Comparison of ENCODE assay signal across 9 mouse cellular contexts in genomic region chr3:100462235-100463083, GRCm38 (mm10). TPM values are rescaled to one million over a fixed set of nuclear protein-coding genes. Genes with fewer than 3 reads are reported as not detected.
DNase-seq lines count a peak whose midpoint lies in the region; ATAC-seq and TF ChIP-seq lines count a peak whose summit lies in the region.
"Had no signal": no experiment of that assay in that cellular context is flagged by ENCODE, and none has a peak within 500 bp of the region (broad histone marks: within the 10 kb centered on the region; RNA-seq: fewer than 3 reads in every experiment).

No protein-coding gene starts in this region.

- H3K4me2 ChIP-seq in forebrain, embryonic 11.5 days (ENCODE audit: low read depth, low read length, severe bottlenecking), result no peak overlapping the region
- no peak overlapping the region for H3K4me2 ChIP-seq in midbrain, embryonic 15.5 days

- H3K4me3 ChIP-seq in layer of hippocampus, adult 2 months, result no peak overlapping the region
- no peak overlapping the region for H3K4me3 ChIP-seq in forebrain, embryonic 11.5 days (ENCODE audit: low read depth, low read length)
- H3K4me3 ChIP-seq in midbrain, embryonic 15.5 days, result no peak overlapping the region

- H3K36me3 ChIP-seq in forebrain, embryonic 11.5 days (ENCODE audit: control insufficient read depth, insufficient read depth, low read length), result no peaks in the 10 kb centered on the region
- no peaks in the 10 kb centered on the region for H3K36me3 ChIP-seq in midbrain, embryonic 15.5 days (replicated peaks)

- no peak overlapping the region for H3K27ac ChIP-seq in layer of hippocampus, adult 2 months
- no peak overlapping the region for H3K27ac ChIP-seq in forebrain, embryonic 11.5 days (ENCODE audit: low read depth, low read length)
- H3K27ac ChIP-seq in midbrain, embryonic 15.5 days, result 0 out of 2 replicates have a peak overlapping the region, but pooled peaks have one; percentile 21
- H3K27ac ChIP-seq: macrophage had no signal

- no peak for DNase-seq in layer of hippocampus, adult 2 months (ENCODE audit: low spot score in 2 of 2)
- DNase-seq in layer of hippocampus, adult 18-20 months (ENCODE audit: low spot score in 2 of 2), result no peak
- DNase-seq in forebrain, embryonic 11.5 days (ENCODE audit: low spot score), result peak; percentile 54
- DNase-seq in kidney, adult 18-20 months, result peak; percentile 71
- no peak for DNase-seq in gastrocnemius, postnatal 4 days (ENCODE audit: low spot score in 2 of 2)
- DNase-seq in gastrocnemius, adult 18-20 months (ENCODE audit: low spot score), result no peak
- DNase-seq in left cerebral cortex, adult 8-10 months (ENCODE audit: low spot score in 2 of 2), result no peak

- H3K27me3 ChIP-seq in forebrain, embryonic 11.5 days (ENCODE audit: control insufficient read depth, insufficient read depth, low read length), result no peaks in the 10 kb centered on the region
- H3K27me3 ChIP-seq in midbrain, embryonic 15.5 days (replicated peaks), result no peaks in the 10 kb centered on the region

- peaks cover 5% of the 10 kb centered on the region for H3K4me1 ChIP-seq in forebrain, embryonic 11.5 days (replicated peaks; ENCODE audit: control insufficient read depth, insufficient read depth, low read length)
- H3K4me1 ChIP-seq in midbrain, embryonic 15.5 days, result peaks cover 17% of the 10 kb centered on the region

- WGBS in forebrain, embryonic 11.5 days, result 46% methylated on average over 8 of the region's 8 CpGs
- WGBS in midbrain, embryonic 15.5 days, result 31% methylated on average over 8 of the region's 8 CpGs

- H3K9me3 ChIP-seq in forebrain, embryonic 11.5 days (ENCODE audit: control insufficient read depth, low read length), result no peaks in the 10 kb centered on the region
- no peaks in the 10 kb centered on the region for H3K9me3 ChIP-seq in midbrain, embryonic 15.5 days

- no peak overlapping the region for H3K9ac ChIP-seq in forebrain, embryonic 11.5 days (ENCODE audit: low read length)
- H3K9ac ChIP-seq in midbrain, embryonic 15.5 days, result no peak overlapping the region

- peak; percentile 71 for ATAC-seq in forebrain, embryonic 11.5 days (replicated peaks; ENCODE audit: low FRiP score)
- peak; percentile 62; the same call in 1 of the 2 replicates for ATAC-seq in midbrain, embryonic 15.5 days (replicated peaks)

- 0 out of 2 replicates have a peak, but pooled peaks have one; percentile 9 for TF ChIP-seq CTCF in layer of hippocampus, adult 2 months (conservative IDR thresholded peaks at IDR 0.05)

RNA-seq across cellular contexts. Expression of gene Tent5c, which starts 26.7 kb away (rescaled TPM):
- total RNA-seq in layer of hippocampus, adult 2 months (2021), result 1 to 10 TPM; 2.3 to 2.4 TPM
- total RNA-seq in layer of hippocampus, adult 18-20 months (2021), result 1 to 10 TPM; 2.4 to 2.8 TPM
- polyA plus RNA-seq in forebrain, embryonic 11.5 days (2014; fragmentation: Nextera tagmentation; extraction: Ambion mirVana), result 3.1 and 3.8 TPM in 2 replicates
- 4.0 and 4.1 TPM in 2 replicates for polyA plus RNA-seq in midbrain, embryonic 15.5 days (2015; fragmentation: Nextera tagmentation; extraction: Ambion mirVana)
- 1 to 10 TPM; 4.0 to 6.5 TPM for total RNA-seq in gastrocnemius, postnatal 4 days (2021)
- 1 to 10 TPM; 1.4 to 1.8 TPM for total RNA-seq in gastrocnemius, adult 18-20 months (2021)
- 10 to 100 TPM in 1 of 4 experiments, 1 to 10 TPM in 3; 2.8 to 11.9 (median 5.6) TPM for total RNA-seq in left cerebral cortex, adult 8-10 months (2022)

Comparison
In these comparisons a context has a peak if more than half of its experiments do, and no peak if none do; other contexts are left out.
1. DNase-seq: peak in forebrain, embryonic 11.5 days (single experiment) and kidney, adult 18-20 months (single experiment); none in layer of hippocampus, adult 2 months (0 of 2), layer of hippocampus, adult 18-20 months (0 of 2), gastrocnemius, postnatal 4 days (0 of 2), gastrocnemius, adult 18-20 months (single experiment) and left cerebral cortex, adult 8-10 months (0 of 2).